Mouse (Mus musculus): Measurements from ENCODE around the gene Sumo1. TPM values are rescaled to one million over a fixed set of nuclear protein-coding genes. Genes with fewer than 3 reads are reported as not detected.

The Sumo1 gene
- polyA plus RNA-seq, 1 experiment from 2014 or later = 579 TPM

GRCm38 (mm10) chr1:59625410-59625809 lies 45.2 kb downstream of the Sumo1 start:
- H3K4me1 ChIP-seq = no peaks in the 10 kb centered on the region
- WGBS = 79% methylated on average over 5 of the region's 5 CpGs
- H3K27me3 ChIP-seq (ENCODE audit: low read depth, poor library complexity, severe bottlenecking) = no peaks in the 10 kb centered on the region
- H3K27ac ChIP-seq (replicated peaks) = no peak overlapping the region
- no peaks in the 10 kb centered on the region for H3K9me3 ChIP-seq (replicated peaks)
- H3K36me3 ChIP-seq = no peaks in the 10 kb centered on the region
- DNase-seq (ENCODE audit: low spot score) = no peak
- no peak overlapping the region for H3K4me3 ChIP-seq

GRCm38 (mm10) chr1:59623325-59624017 lies 47.2 kb downstream of the Sumo1 start:
- H3K4me3 ChIP-seq = no peak overlapping the region
- WGBS = 30% methylated on average over 5 of the region's 5 CpGs
- no peaks in the 10 kb centered on the region for H3K27me3 ChIP-seq (ENCODE audit: low read depth, poor library complexity, severe bottlenecking)
- H3K9me3 ChIP-seq (replicated peaks) = no peaks in the 10 kb centered on the region
- H3K4me1 ChIP-seq = no peaks in the 10 kb centered on the region
- DNase-seq (ENCODE audit: low spot score) = peak; percentile 76
- H3K27ac ChIP-seq (replicated peaks) = no peak overlapping the region
- H3K36me3 ChIP-seq = no peaks in the 10 kb centered on the region

GRCm38 (mm10) chr1:59619201-59619600 lies 51.4 kb downstream of the Sumo1 start:
- 0 out of 2 replicates have a peak, but pooled peaks cover 6% of the 10 kb centered on the region for H3K4me1 ChIP-seq
- H3K4me3 ChIP-seq = no peak overlapping the region
- no peaks in the 10 kb centered on the region for H3K9me3 ChIP-seq (replicated peaks)
- 91% methylated on average over 10 of the region's 10 CpGs for WGBS
- no peak for DNase-seq (ENCODE audit: low spot score)
- no peaks in the 10 kb centered on the region for H3K36me3 ChIP-seq
- no peaks in the 10 kb centered on the region for H3K27me3 ChIP-seq (ENCODE audit: low read depth, poor library complexity, severe bottlenecking)
- H3K27ac ChIP-seq (replicated peaks) = no peak overlapping the region

GRCm38 (mm10) chr1:59615021-59615420 lies 55.6 kb downstream of the Sumo1 start:
- whole genome bisulfite sequencing = 81% methylated on average over 2 of the region's 2 CpGs

GRCm38 (mm10) chr1:59613795-59614194 lies 56.8 kb downstream of the Sumo1 start:
- H3K27me3 ChIP-seq (ENCODE audit: low read depth, poor library complexity, severe bottlenecking) = no peaks in the 10 kb centered on the region
- peak; percentile 71 for DNase-seq (ENCODE audit: low spot score)
- H3K27ac ChIP-seq (replicated peaks) = 0 out of 2 replicates have a peak overlapping the region, but pooled peaks have one; percentile 4
- WGBS = 45% methylated on average over 6 of the region's 6 CpGs
- H3K4me1 ChIP-seq = 0 out of 2 replicates have a peak, but pooled peaks cover 6% of the 10 kb centered on the region
- no peaks in the 10 kb centered on the region for H3K9me3 ChIP-seq (replicated peaks)
- no peak overlapping the region for H3K4me3 ChIP-seq
- H3K36me3 ChIP-seq = no peaks in the 10 kb centered on the region

More at GRCm38 (mm10) chr1:59615021-59615420, 55.6 kb downstream of the Sumo1 start:
- no peaks in the 10 kb centered on the region for H3K36me3 ChIP-seq
- H3K27ac ChIP-seq (replicated peaks) = no peak overlapping the region
- H3K4me1 ChIP-seq = 0 out of 2 replicates have a peak, but pooled peaks cover 6% of the 10 kb centered on the region
- H3K9me3 ChIP-seq (replicated peaks) = no peaks in the 10 kb centered on the region
- H3K4me3 ChIP-seq = no peak overlapping the region
- H3K27me3 ChIP-seq (ENCODE audit: low read depth, poor library complexity, severe bottlenecking) = no peaks in the 10 kb centered on the region
- DNase-seq (ENCODE audit: low spot score) = no peak

GRCm38 (mm10) chr1:59610929-59611328 lies 59.7 kb downstream of the Sumo1 start:
- Histone ChIP-seq H3K4me3 (no peak overlapping the region), H3K27me3 (ENCODE audit: low read depth, poor library complexity, severe bottlenecking) (no peaks in the 10 kb centered on the region), H3K9me3 (replicated peaks) (no peaks in the 10 kb centered on the region), H3K36me3 (no peaks in the 10 kb centered on the region), H3K27ac (replicated peaks) (no peak overlapping the region), H3K4me1 (peaks cover 9% of the 10 kb centered on the region)
- DNase-seq (ENCODE audit: low spot score) = no peak
- 89% methylated on average over 3 of the region's 3 CpGs for WGBS

- no peaks in the 10 kb centered on the region for H3K36me3 ChIP-seq
- no peak for DNase-seq (ENCODE audit: low spot score)
- H3K4me3 ChIP-seq = no peak overlapping the region
- no peaks in the 10 kb centered on the region for H3K9me3 ChIP-seq (replicated peaks)
- no peak overlapping the region for H3K27ac ChIP-seq (replicated peaks)
- 90% methylated on average over 10 of the region's 10 CpGs for WGBS
- H3K4me1 ChIP-seq = peaks cover 7% of the 10 kb centered on the region
- H3K27me3 ChIP-seq (ENCODE audit: low read depth, poor library complexity, severe bottlenecking) = no peaks in the 10 kb centered on the region
These were observed 60.7 kb downstream of the Sumo1 start for GRCm38 (mm10) chr1:59609896-59610295.

GRCm38 (mm10) chr1:59609458-59609857 lies 61.2 kb downstream of the Sumo1 start:
- 84% methylated on average over 4 of the region's 4 CpGs for WGBS
- no peak for DNase-seq (ENCODE audit: low spot score)
- Histone ChIP-seq H3K4me3 (no peak overlapping the region), H3K27ac (replicated peaks) (no peak overlapping the region), H3K27me3 (ENCODE audit: low read depth, poor library complexity, severe bottlenecking) (no peaks in the 10 kb centered on the region), H3K36me3 (no peaks in the 10 kb centered on the region), H3K9me3 (replicated peaks) (no peaks in the 10 kb centered on the region), H3K4me1 (peaks cover 7% of the 10 kb centered on the region)

GRCm38 (mm10) chr1:59608920-59609319 lies 61.7 kb downstream of the Sumo1 start:
- Histone ChIP-seq H3K4me1 (peaks cover 9% of the 10 kb centered on the region), H3K9me3 (replicated peaks) (no peaks in the 10 kb centered on the region), H3K4me3 (no peak overlapping the region), H3K27me3 (ENCODE audit: low read depth, poor library complexity, severe bottlenecking) (no peaks in the 10 kb centered on the region), H3K36me3 (no peaks in the 10 kb centered on the region), H3K27ac (replicated peaks) (no peak overlapping the region)
- WGBS = 76% methylated on average over 5 of the region's 5 CpGs
- no peak for DNase-seq (ENCODE audit: low spot score)

GRCm38 (mm10) chr1:59608125-59608762 lies 62.4 kb downstream of the Sumo1 start:
- Histone ChIP-seq H3K4me1 (peaks cover 12% of the 10 kb centered on the region), H3K27ac (replicated peaks) (no peak overlapping the region), H3K36me3 (no peaks in the 10 kb centered on the region), H3K27me3 (ENCODE audit: low read depth, poor library complexity, severe bottlenecking) (no peaks in the 10 kb centered on the region), H3K4me3 (no peak overlapping the region), H3K9me3 (replicated peaks) (no peaks in the 10 kb centered on the region)
- DNase-seq (ENCODE audit: low spot score) = no peak
- 90% methylated on average over 7 of the region's 7 CpGs for WGBS

GRCm38 (mm10) chr1:59607071-59607470 lies 63.6 kb downstream of the Sumo1 start:
- 44% methylated on average over 7 of the region's 7 CpGs for WGBS
- Histone ChIP-seq H3K27me3 (ENCODE audit: low read depth, poor library complexity, severe bottlenecking) (0 out of 2 replicates have a peak, but pooled peaks cover 5% of the 10 kb centered on the region), H3K9me3 (replicated peaks) (no peaks in the 10 kb centered on the region), H3K4me3 (no peak overlapping the region), H3K27ac (replicated peaks) (no peak overlapping the region), H3K36me3 (no peaks in the 10 kb centered on the region), H3K4me1 (peaks cover 12% of the 10 kb centered on the region)
- no peak for DNase-seq (ENCODE audit: low spot score)

- Histone ChIP-seq H3K27ac (replicated peaks) (no peak overlapping the region), H3K9me3 (replicated peaks) (no peaks in the 10 kb centered on the region), H3K4me1 (peaks cover 12% of the 10 kb centered on the region), H3K4me3 (no peak overlapping the region), H3K27me3 (ENCODE audit: low read depth, poor library complexity, severe bottlenecking) (peaks cover 9% of the 10 kb centered on the region; the same call in 1 of the 2 replicates), H3K36me3 (no peaks in the 10 kb centered on the region)
- no peak for DNase-seq (ENCODE audit: low spot score)
- 89% methylated on average over 13 of the region's 13 CpGs for whole genome bisulfite sequencing
These were observed 64.2 kb downstream of the Sumo1 start for GRCm38 (mm10) chr1:59606479-59606878.

- Histone ChIP-seq H3K4me3 (peak overlapping the region; percentile 14; the same call in 1 of the 2 replicates), H3K4me1 (peaks cover 12% of the 10 kb centered on the region), H3K27ac (replicated peaks) (no peak overlapping the region; the same call in 1 of the 2 replicates), H3K36me3 (no peaks in the 10 kb centered on the region), H3K9me3 (replicated peaks) (no peaks in the 10 kb centered on the region), H3K27me3 (ENCODE audit: low read depth, poor library complexity, severe bottlenecking) (peaks cover 13% of the 10 kb centered on the region; the same call in 1 of the 2 replicates)
- 15% methylated on average over 11 of the region's 11 CpGs for WGBS
- DNase-seq (ENCODE audit: low spot score) = peak; percentile 61
These were observed 66.7 kb downstream of the Sumo1 start for GRCm38 (mm10) chr1:59603893-59604292.
